Mouse (Mus musculus) gastrocnemius, postnatal 25 days (tissue): ENCODE data around the gene Pth2r. TPM values are rescaled to one million over a fixed set of nuclear protein-coding genes. Genes with fewer than 3 reads are reported as not detected.

Experiments used
- DNase-seq: peaks from one replicate; pipeline ENCODE4 v3.0.0; 2022
- long read RNA-seq, 2 experiments: library from polyadenylated mRNA; stranded (forward); transcript quantifications; one replicate each; pipeline ENCODE4 v2.0.0; 2021
- total RNA-seq, 2 experiments: library from RNA; stranded (reverse); gene quantifications; 1 replicate in 1 of 2; 2 replicates in 1 of 2; pipeline ENCODE4 v1.2.3; 2021

Pth2r gene
- not detected for total RNA-seq
- long read RNA-seq, experiment 1 = 0 reads
- long read RNA-seq, experiment 2 = 0 reads

GRCm38 (mm10) chr1:65281756-65282155 lies at the start of gene Pth2r:
TSS of gene Pth2r (plus strand) at chr1:65282056.
- no peak for DNase-seq

GRCm38 (mm10) chr1:65237712-65238111 lies 44.1 kb upstream of the Pth2r start:
- no peak for DNase-seq

GRCm38 (mm10) chr1:65245637-65246036 lies 36.2 kb upstream of the Pth2r start:
- DNase-seq = no peak

- DNase-seq = no peak
Observed at GRCm38 (mm10) chr1:65280461-65280860, 1.4 kb upstream of the Pth2r start.

- DNase-seq = no peak
Observed at GRCm38 (mm10) chr1:65282766-65283165, 910 bp downstream of the Pth2r start.

- DNase-seq = no peak
Observed at GRCm38 (mm10) chr1:65308476-65308875, 26.6 kb downstream of the Pth2r start.

GRCm38 (mm10) chr1:65311214-65311933 lies 29.5 kb downstream of the Pth2r start:
- DNase-seq = no peak

GRCm38 (mm10) chr1:65312118-65312517 lies 30.3 kb downstream of the Pth2r start:
- DNase-seq = no peak

- no peak for DNase-seq
Observed at GRCm38 (mm10) chr1:65312896-65313295, 31.0 kb downstream of the Pth2r start.

- DNase-seq = no peak
Observed at GRCm38 (mm10) chr1:65314054-65315021, 32.5 kb downstream of the Pth2r start.

GRCm38 (mm10) chr1:65315022-65315407 lies 33.2 kb downstream of the Pth2r start:
- DNase-seq = no peak

- no peak for DNase-seq
Observed at GRCm38 (mm10) chr1:65334026-65334425, 52.2 kb downstream of the Pth2r start.

- DNase-seq = no peak
Observed at GRCm38 (mm10) chr1:65337768-65338167, 55.9 kb downstream of the Pth2r start.

- no peak for DNase-seq
Observed at GRCm38 (mm10) chr1:65340240-65340639, 58.4 kb downstream of the Pth2r start.

- DNase-seq = no peak
Observed at GRCm38 (mm10) chr1:65352979-65353378, 71.1 kb downstream of the Pth2r start.

- no peak for DNase-seq
Observed at GRCm38 (mm10) chr1:65354153-65354552, 72.3 kb downstream of the Pth2r start.

- no peak for DNase-seq
Observed at GRCm38 (mm10) chr1:65388328-65388727, 106.5 kb downstream of the Pth2r start.

GRCm38 (mm10) chr1:65389621-65390020 lies 107.8 kb downstream of the Pth2r start:
- no peak for DNase-seq

- DNase-seq = no peak
Observed at GRCm38 (mm10) chr1:65407441-65407840, 125.6 kb downstream of the Pth2r start.

- DNase-seq = no peak
Observed at GRCm38 (mm10) chr1:65420909-65421308, 139.1 kb downstream of the Pth2r start.

GRCm38 (mm10) chr1:65422501-65423010 lies 140.7 kb downstream of the Pth2r start:
- DNase-seq = no peak
